Mouse (Mus musculus): Measurements from ENCODE around the gene Osbpl10.

DNA sequence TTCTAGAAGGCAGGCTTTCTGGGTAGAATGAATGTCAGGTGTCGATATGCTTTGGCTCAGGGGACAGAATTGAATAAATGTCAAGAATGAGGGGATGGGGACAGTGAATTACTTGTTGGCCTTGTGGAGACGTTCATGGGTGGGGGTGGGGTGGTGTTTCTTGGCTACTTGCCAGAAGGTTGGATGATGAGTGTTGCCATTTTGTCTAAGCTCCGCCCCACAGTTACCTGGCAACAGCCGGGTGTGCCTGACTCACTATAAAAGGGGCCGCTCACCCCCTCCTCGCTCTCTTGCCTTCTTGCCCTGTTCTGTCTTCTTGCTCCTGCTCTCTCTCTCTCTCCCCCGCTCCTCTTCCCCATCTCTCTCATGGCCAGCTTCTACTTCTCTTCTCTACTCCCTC is 60.9 kb downstream of the Osbpl10 start:
- TF ChIP-seq CTCF (IDR thresholded peaks at IDR 0.05; ENCODE audit: control insufficient read depth, insufficient read depth, low read length): no peak
- no peak for TF ChIP-seq POLR2A (IDR thresholded peaks at IDR 0.05; ENCODE audit: borderline replicate concordance, control insufficient read depth, low read depth, low read length)

Data from bone marrow, adult 2 months (tissue).